11 mouse cellular contexts compared by ENCODE assay signal in genomic region chr2:120060651-120061050, GRCm38 (mm10). TPM values are rescaled to one million over a fixed set of nuclear protein-coding genes. Genes with fewer than 3 reads are reported as not detected.
DNase-seq lines count a peak whose midpoint lies in the region; ATAC-seq lines count a peak whose summit lies in the region.
"Had no signal": no experiment of that assay in that cellular context is flagged by ENCODE, and none has a peak within 500 bp of the region (broad histone marks: within the 10 kb centered on the region; RNA-seq: fewer than 3 reads in every experiment).

No protein-coding gene starts in this region.

- DNase-seq in adrenal gland, adult 2 months = peak; percentile 30
- DNase-seq in adrenal gland, adult 18-20 months (ENCODE audit: low spot score in 2 of 2) = no peak
- DNase-seq in retina, postnatal 1 day = peak; percentile 9
- no peak for DNase-seq in retina, embryonic 14.5 days (ENCODE audit: low spot score)
- peak; percentile 35 to 71 for DNase-seq in kidney, postnatal 25 days
- no peak for DNase-seq in heart, adult 18-20 months
- no peak for DNase-seq in spleen, postnatal 36 days (ENCODE audit: low spot score in 2 of 2)
- DNase-seq: cerebellum, adult 9-10 months; liver had no signal

- ATAC-seq in megakaryocyte, adult 5-6 weeks (ENCODE audit: poor library complexity, severe bottlenecking) = no peak
- ATAC-seq: intestine, postnatal 0 days had no signal

RNA-seq across cellular contexts. Expression of gene Pla2g4b, which starts 27.4 kb away (rescaled TPM):
- total RNA-seq in adrenal gland, adult 2 months (2021) = 1 to 10 TPM; 1.4 to 2.2 TPM
- polyA plus RNA-seq in adrenal gland, adult 2 months (2012; rRNA removed) = 10.0 and 10.2 TPM in 2 replicates
- 1 to 10 TPM; 1.9 to 2.4 TPM for total RNA-seq in adrenal gland, adult 18-20 months (2021)
- 0.43 and 1.3 TPM in 2 replicates for total RNA-seq in megakaryocyte, adult 5-6 weeks (2015)
- total RNA-seq in megakaryocyte, adult 5-6 weeks (2017) = 0.12 and 0.66 TPM in 2 replicates
- 1 to 10 TPM in 1 of 2 experiments, under 1 TPM in 1; 0.72 to 1.7 TPM for total RNA-seq in heart, adult 18-20 months (2021)

RNA-seq across cellular contexts. Expression of gene Gm28042, which starts 33.4 kb away (rescaled TPM):
- under 1 TPM; 0.78 to 0.93 TPM for total RNA-seq in adrenal gland, adult 2 months (2021)
- polyA plus RNA-seq in adrenal gland, adult 2 months (2012; rRNA removed) = 9.0 and 9.3 TPM in 2 replicates
- total RNA-seq in adrenal gland, adult 18-20 months (2021) = 1 to 10 TPM; 1.5 to 1.7 TPM
- total RNA-seq in megakaryocyte, adult 5-6 weeks (2015) = 0.80 and 1.7 TPM in 2 replicates
- 0.15 and 0.37 TPM in 2 replicates for total RNA-seq in megakaryocyte, adult 5-6 weeks (2017)
- total RNA-seq in heart, adult 18-20 months (2021) = under 1 TPM; 0.57 to 0.72 TPM

RNA-seq across cellular contexts. Expression of gene Jmjd7, which starts 33.4 kb away (rescaled TPM):
- total RNA-seq in adrenal gland, adult 2 months (2021) = 1 to 10 TPM; 5.9 to 7.6 TPM
- polyA plus RNA-seq in adrenal gland, adult 2 months (2012; rRNA removed) = 7.1 and 7.9 TPM in 2 replicates
- 1 to 10 TPM; 5.4 to 6.2 TPM for total RNA-seq in adrenal gland, adult 18-20 months (2021)
- 4.5 and 8.0 TPM in 2 replicates for total RNA-seq in megakaryocyte, adult 5-6 weeks (2015)
- total RNA-seq in megakaryocyte, adult 5-6 weeks (2017) = 2.3 and 5.4 TPM in 2 replicates
- 1 to 10 TPM; 6.1 to 7.9 TPM for total RNA-seq in heart, adult 18-20 months (2021)

Comparison
In these comparisons a context has a peak if more than half of its experiments do, and no peak if none do; other contexts are left out.
1. DNase-seq: peak in adrenal gland, adult 2 months (single experiment), retina, postnatal 1 day (single experiment) and kidney, postnatal 25 days (2 of 2); none in adrenal gland, adult 18-20 months (0 of 2), retina, embryonic 14.5 days (single experiment), heart, adult 18-20 months (0 of 2) and spleen, postnatal 36 days (0 of 2).